Mouse (Mus musculus) liver, postnatal 0 days (tissue): ENCODE results near the gene Zfp473. TPM values are rescaled to one million over a fixed set of nuclear protein-coding genes. Genes with fewer than 3 reads are reported as not detected.
A peak's percentile ranks its signal among the peaks of the same experiment; 100 is the strongest.

Experiments used
- ATAC-seq: fragments of 200-750 bp; cut with Nextera tagmentation; 2 replicates; pipeline ENCODE4 v1.8.0; 2017; ENCODE audit warnings: mild to moderate bottlenecking, moderate library complexity
- DNase-seq: peaks from one replicate; pipeline ENCODE4 v3.0.0-alpha.2; 2016
- H3K27ac ChIP-seq: fragments of 300-500 bp; sonication (generic); 2 replicates; pipeline ENCODE4 v1.5.1; 2014; ENCODE audit warnings: antibody characterized with exemption, moderate library complexity, mild to moderate bottlenecking, low read depth
- H3K27me3 ChIP-seq: fragments of 300-500 bp; sonication (generic); 2 replicates; pipeline ENCODE4 v1.6.1; 2014; ENCODE audit warnings: low read length, control low read depth, mixed read lengths; ENCODE audit not compliant: insufficient read depth
- H3K36me3 ChIP-seq: fragments of 300-500 bp; sonication (generic); replicated peaks from 2 replicates; pipeline ENCODE4 v1.6.1; 2014; ENCODE audit warnings: mild to moderate bottlenecking, control low read depth, low read length, moderate library complexity, mixed read lengths; ENCODE audit not compliant: insufficient read depth
- H3K4me1 ChIP-seq: fragments of 300-500 bp; sonication (generic); 2 replicates; pipeline ENCODE4 v1.6.1; 2014; ENCODE audit warnings: antibody characterized with exemption, mild to moderate bottlenecking, control low read depth; ENCODE audit not compliant: insufficient read depth
- H3K4me2 ChIP-seq: fragments of 300-500 bp; sonication (generic); 2 replicates; pipeline ENCODE4 v1.6.1; 2014; ENCODE audit warnings: low read depth, mild to moderate bottlenecking, low read length, moderate library complexity, mixed read lengths
- H3K4me3 ChIP-seq: fragments of 300-500 bp; sonication (generic); 2 replicates; pipeline ENCODE4 v1.5.1; 2014; ENCODE audit warnings: low read depth, low read length
- H3K9ac ChIP-seq: fragments of 300-500 bp; sonication (generic); replicated peaks from 2 replicates; pipeline ENCODE4 v1.6.1; 2014; ENCODE audit warnings: mild to moderate bottlenecking, moderate library complexity
- H3K9me3 ChIP-seq: fragments of 300-500 bp; sonication (generic); 2 replicates; pipeline ENCODE4 v1.6.1; 2016; ENCODE audit warnings: mild to moderate bottlenecking, control low read depth, low read length, mixed read lengths
- CTCF ChIP-seq: sonication (generic); IDR thresholded peaks from 2 replicates; pipeline ENCODE4 v1.5.1; 2016; ENCODE audit warnings: antibody characterized with exemption, low read depth
- EP300 ChIP-seq: IDR thresholded peaks from 2 replicates; pipeline ENCODE4 v1.6.1; 2016; ENCODE audit warnings: antibody characterized with exemption, low read depth, mild to moderate bottlenecking
- WGBS: fragments of 180-500 bp; shearing (Covaris S2); extraction: QIAGEN DNeasy Blood & Tissue Kit; methylation state at CpG from one replicate; pipeline ENCODE4 v1.1.7; 2014; ENCODE audit not compliant: insufficient replicate concordance; 5-methylcytosine and 5-hydroxymethylcytosine counted together
- polyA plus RNA-seq: library from polyadenylated mRNA; unstranded; fragments of >200 nt; fragmentation: Nextera tagmentation; extraction: Ambion mirVana; gene quantifications from 2 replicates; pipeline ENCODE4 v1.2.1, GENCODE M21; 2015

Gene Zfp473
- polyA plus RNA-seq, 1 experiment from 2014 or later = 0.14 TPM

GRCm38 (mm10) chr7:44683656-44684055 lies 67.2 kb downstream of the Zfp473 start:
- DNase-seq = peak; percentile 56
- Histone ChIP-seq H3K36me3 (no peaks in the 10 kb centered on the region), H3K9me3 (no peaks in the 10 kb centered on the region), H3K4me3 (no peak overlapping the region), H3K9ac (no peak overlapping the region), H3K4me1 (no peaks in the 10 kb centered on the region), H3K27ac (peak overlapping the region; percentile 80), H3K4me2 (0 out of 2 replicates have a peak overlapping the region, but pooled peaks have one; percentile 18), H3K27me3 (no peaks in the 10 kb centered on the region)
- no peak for TF ChIP-seq CTCF
- no peak; the same call in 1 of the 2 replicates for TF ChIP-seq EP300
- 65% methylated on average over 8 of the region's 8 CpGs for WGBS
- peak; percentile 97 for ATAC-seq

Other genes with a start within 250 kb of the Zfp473 start
- gene Mybpc2, start 226.4 kb downstream of the Zfp473 start, polyA plus RNA-seq = 0.35 and 2.7 TPM in 2 replicates
- 9.5 and 10.1 TPM in 2 replicates for gene Spib, start 219.0 kb downstream of the Zfp473 start, polyA plus RNA-seq
- 18.9 and 25.1 TPM in 2 replicates for gene Pold1, start 202.2 kb downstream of the Zfp473 start, polyA plus RNA-seq
- gene Nr1h2, start 197.1 kb downstream of the Zfp473 start, polyA plus RNA-seq = 33.6 and 33.9 TPM in 2 replicates
- 17.0 and 17.8 TPM in 2 replicates for gene Napsa, start 178.7 kb downstream of the Zfp473 start, polyA plus RNA-seq
- 0.13 and 0.20 TPM in 2 replicates for gene Kcnc3, start 160.4 kb downstream of the Zfp473 start, polyA plus RNA-seq
- 1.5 and 2.1 TPM in 2 replicates for gene Myh14, start 80.2 kb downstream of the Zfp473 start, polyA plus RNA-seq
- gene Izumo2, start 42.3 kb downstream of the Zfp473 start, polyA plus RNA-seq = not detected in 2 replicates
- 19.1 and 19.3 TPM in 2 replicates for gene Vrk3, start 2.6 kb downstream of the Zfp473 start, polyA plus RNA-seq
- 19.6 and 21.4 TPM in 2 replicates for gene Nup62, start 65.0 kb upstream of the Zfp473 start, polyA plus RNA-seq
- 0.83 and 1.0 TPM in 2 replicates for gene Il4i1, start 65.3 kb upstream of the Zfp473 start, polyA plus RNA-seq
- 66.6 and 72.5 TPM in 2 replicates for gene Atf5, start 65.6 kb upstream of the Zfp473 start, polyA plus RNA-seq
- 36.9 and 38.6 TPM in 2 replicates for gene Akt1s1, start 97.9 kb upstream of the Zfp473 start, polyA plus RNA-seq
- 28.2 and 30.5 TPM in 2 replicates for gene Tbc1d17, start 98.0 kb upstream of the Zfp473 start, polyA plus RNA-seq
- 25.6 and 27.9 TPM in 2 replicates for gene Pnkp, start 106.1 kb upstream of the Zfp473 start, polyA plus RNA-seq
- 43.5 and 49.8 TPM in 2 replicates for gene Ptov1, start 118.7 kb upstream of the Zfp473 start, polyA plus RNA-seq
- gene Med25, start 141.7 kb upstream of the Zfp473 start, polyA plus RNA-seq = 35.6 and 37.7 TPM in 2 replicates
- 4.1 and 4.4 TPM in 2 replicates for gene Fuz, start 145.0 kb upstream of the Zfp473 start, polyA plus RNA-seq
- gene Ap2a1, start 178.4 kb upstream of the Zfp473 start, polyA plus RNA-seq = 25.6 and 29.5 TPM in 2 replicates
- gene Tsks, start 192.2 kb upstream of the Zfp473 start, polyA plus RNA-seq = 0.06 TPM in 1 of 2 replicates, not detected in the other
- 0.98 and 1.1 TPM in 2 replicates for gene Cpt1c, start 223.8 kb upstream of the Zfp473 start, polyA plus RNA-seq
- gene Prmt1, start 235.5 kb upstream of the Zfp473 start, polyA plus RNA-seq = 73.2 and 76.8 TPM in 2 replicates
- gene Irf3, start 246.6 kb upstream of the Zfp473 start, polyA plus RNA-seq = 35.9 and 38.0 TPM in 2 replicates
- 11.7 and 13.1 TPM in 2 replicates for gene Bcl2l12, start 247.7 kb upstream of the Zfp473 start, polyA plus RNA-seq